Mouse (Mus musculus) liver, adult 2 months (tissue): ENCODE results near the gene Gltpd2. TPM values are rescaled to one million over a fixed set of nuclear protein-coding genes. Genes with fewer than 3 reads are reported as not detected.

Source experiments
- DNase-seq: peaks from one replicate; pipeline ENCODE4 v3.0.0-alpha.2; 2011; ENCODE audit warnings: low read depth, low spot score; ENCODE audit errors: extremely low read depth
- H3K27ac ChIP-seq: fragments of 200-500 bp; replicated peaks from 2 replicates; pipeline ENCODE4 v1.5.1; 2012; ENCODE audit warnings: low read depth, mild to moderate bottlenecking, control low read depth, inconsistent platforms, low read length; ENCODE audit not compliant: insufficient read depth
- H3K27me3 ChIP-seq: fragments of 200-500 bp; 2 replicates; pipeline ENCODE4 v1.6.1; 2012; ENCODE audit warnings: mild to moderate bottlenecking, moderate library complexity, low read length, inconsistent platforms; ENCODE audit not compliant: control insufficient read depth, insufficient read depth
- H3K36me3 ChIP-seq: fragments of 200-500 bp; 2 replicates; pipeline ENCODE4 v1.6.1; 2012; ENCODE audit warnings: low read length, inconsistent platforms; ENCODE audit not compliant: control insufficient read depth, insufficient read depth
- H3K4me1 ChIP-seq: fragments of 200-500 bp; 2 replicates; pipeline ENCODE4 v1.6.1; 2011; ENCODE audit warnings: low read length; ENCODE audit not compliant: control insufficient read depth, insufficient read depth
- H3K4me3 ChIP-seq: fragments of 200-500 bp; 2 replicates; pipeline ENCODE4 v1.5.1; 2011; ENCODE audit warnings: low read depth, mild to moderate bottlenecking, control low read depth, low read length, moderate library complexity; ENCODE audit not compliant: insufficient read depth
- H3K79me2 ChIP-seq: fragments of 200-500 bp; 2 replicates; pipeline ENCODE4 v1.6.1; 2012; ENCODE audit warnings: inconsistent platforms, mild to moderate bottlenecking, low read length, moderate library complexity; ENCODE audit not compliant: control insufficient read depth, insufficient read depth
- H3K9ac ChIP-seq: fragments of 200-500 bp; 2 replicates; pipeline ENCODE4 v1.6.1; 2012; ENCODE audit warnings: low read depth, mild to moderate bottlenecking, control low read depth, inconsistent platforms, low read length
- CTCF ChIP-seq: fragments of 200-500 bp; IDR thresholded peaks from 2 replicates; pipeline ENCODE4 v1.5.1; 2011; ENCODE audit warnings: low read depth, low read length, control low read depth
- POLR2A ChIP-seq: fragments of 200-500 bp; IDR thresholded peaks from 2 replicates; pipeline ENCODE4 v1.6.1; 2011; ENCODE audit warnings: low read length, control low read depth; ENCODE audit not compliant: insufficient read depth; ENCODE audit errors: extremely low read depth
- WGBS: fragments of 180-500 bp; shearing (Covaris S2); methylation state at CpG from one replicate; pipeline ENCODE4 v1.1.7; 2018; 5-methylcytosine and 5-hydroxymethylcytosine counted together
- polyA plus RNA-seq: library from polyadenylated mRNA; depleted of rRNA; stranded (reverse); fragments of >200 nt; gene quantifications from 2 replicates; pipeline ENCODE4 v1.2.3, GENCODE M21; 2012
- total RNA-seq: library from RNA; depleted of rRNA; stranded (reverse); fragments of >200 nt; gene quantifications from 2 replicates; pipeline ENCODE4 v1.2.3, GENCODE M21; 2014

The Gltpd2 gene
- total and polyA plus RNA-seq, 2 experiments, result 74.9 to 276 TPM

DNA sequence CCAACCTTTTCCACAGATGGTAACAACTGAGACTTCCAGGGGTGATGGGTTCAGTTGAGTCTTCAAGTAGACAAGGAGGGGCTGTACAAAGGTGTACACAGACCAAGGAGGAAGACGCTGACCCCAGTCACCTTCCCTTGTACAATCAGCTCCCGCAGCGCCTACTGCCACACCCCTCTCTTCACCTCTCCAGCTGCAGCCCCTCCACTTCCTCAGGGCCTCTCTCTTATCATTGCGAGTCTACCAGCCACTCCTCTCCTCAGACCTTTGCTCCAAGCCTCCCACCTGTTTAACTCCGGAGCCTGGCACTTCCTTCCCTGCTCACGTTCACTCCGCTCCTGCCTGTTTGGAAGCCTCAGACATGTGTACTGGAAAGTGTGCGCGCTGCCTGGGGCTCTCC lies 14.0 kb upstream of the Gltpd2 start, which contains the start of gene Tm4sf5:
TSS of gene Tm4sf5 (plus strand) at position 275 of the 400 bp plus-strand sequence.
- TF ChIP-seq CTCF (no peak), POLR2A (no peak)
- WGBS, result 84% methylated on average over 9 of the region's 9 CpGs
- no peak for DNase-seq
- H3K4me1 ChIP-seq, result peaks cover 16% of the 10 kb centered on the region
- no peak within 1 kb of the TSS for H3K4me3 ChIP-seq
- H3K27me3 ChIP-seq, result no peaks in the 10 kb centered on the region
- no peak within 1 kb of the TSS for H3K27ac ChIP-seq
- no peaks in the 10 kb centered on the region for H3K79me2 ChIP-seq
- no peaks in the 10 kb centered on the region for H3K36me3 ChIP-seq
- no peak within 1 kb of the TSS for H3K9ac ChIP-seq

DNA sequence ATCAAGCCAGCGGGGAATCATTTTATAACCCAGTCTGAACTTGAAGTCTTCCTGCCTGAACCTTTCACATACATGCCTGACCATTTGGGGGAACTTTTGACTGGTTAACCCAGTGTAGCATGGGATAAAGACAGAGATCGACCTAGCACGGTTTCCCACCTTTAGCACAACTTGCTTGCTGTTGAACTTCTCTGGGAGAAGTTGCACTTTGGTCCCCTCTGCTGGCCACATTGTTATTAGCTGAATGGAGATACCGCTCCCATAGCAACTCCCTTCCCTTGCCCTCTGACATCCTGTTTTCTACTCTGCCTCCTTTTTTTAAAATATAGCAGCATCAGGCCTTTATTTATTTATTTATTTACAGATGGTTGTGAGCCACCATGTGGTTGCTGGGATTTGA lies 12.6 kb upstream of the Gltpd2 start:
- Histone ChIP-seq H3K36me3 (no peaks in the 10 kb centered on the region), H3K27ac (no peak overlapping the region), H3K4me3 (no peak overlapping the region; the same call in 1 of the 2 replicates), H3K79me2 (no peaks in the 10 kb centered on the region), H3K4me1 (peaks cover 10% of the 10 kb centered on the region), H3K9ac (no peak overlapping the region), H3K27me3 (no peaks in the 10 kb centered on the region)
- WGBS, result 20% methylated on average over 4 of the region's 4 CpGs
- DNase-seq, result peak; percentile 56
- TF ChIP-seq CTCF, result peak; percentile 61
- no peak for TF ChIP-seq POLR2A

DNA sequence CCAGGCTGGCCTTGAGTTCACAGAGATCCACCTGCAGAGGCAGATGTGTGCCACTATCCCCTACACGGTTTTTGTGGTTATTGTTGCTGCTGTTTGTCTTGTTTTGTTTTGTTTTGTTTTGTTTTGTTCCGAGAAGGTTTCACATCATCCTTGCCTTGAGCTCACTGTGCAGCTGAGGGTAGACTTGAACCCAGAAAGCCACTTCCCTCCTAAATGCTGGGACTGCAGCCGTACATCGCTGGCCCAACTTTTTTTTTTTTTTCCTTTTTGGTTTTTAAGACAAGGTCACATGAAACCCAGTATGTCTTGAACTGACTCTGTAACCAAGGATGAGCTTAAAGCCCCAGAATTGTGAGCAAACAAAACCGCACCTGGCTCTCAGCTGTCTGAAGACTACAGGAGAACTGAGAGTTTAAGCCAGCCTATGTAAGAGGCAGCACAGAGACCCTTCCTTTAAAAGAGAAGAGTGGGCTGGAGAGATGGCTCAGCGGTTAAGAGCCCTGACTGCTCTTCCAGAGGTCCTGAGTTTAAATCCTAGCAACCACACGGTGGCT lies 12.0 kb upstream of the Gltpd2 start:
- WGBS, result 82% methylated on average over 7 of the region's 7 CpGs
- TF ChIP-seq POLR2A (no peak), CTCF (no peak)
- no peak overlapping the region for H3K27ac ChIP-seq
- H3K27me3 ChIP-seq, result no peaks in the 10 kb centered on the region
- H3K4me1 ChIP-seq, result peaks cover 5% of the 10 kb centered on the region; the same call in 1 of the 2 replicates
- no peak overlapping the region for H3K4me3 ChIP-seq
- no peak overlapping the region for H3K9ac ChIP-seq
- no peaks in the 10 kb centered on the region for H3K36me3 ChIP-seq
- H3K79me2 ChIP-seq, result no peaks in the 10 kb centered on the region
- no peak for DNase-seq

DNA sequence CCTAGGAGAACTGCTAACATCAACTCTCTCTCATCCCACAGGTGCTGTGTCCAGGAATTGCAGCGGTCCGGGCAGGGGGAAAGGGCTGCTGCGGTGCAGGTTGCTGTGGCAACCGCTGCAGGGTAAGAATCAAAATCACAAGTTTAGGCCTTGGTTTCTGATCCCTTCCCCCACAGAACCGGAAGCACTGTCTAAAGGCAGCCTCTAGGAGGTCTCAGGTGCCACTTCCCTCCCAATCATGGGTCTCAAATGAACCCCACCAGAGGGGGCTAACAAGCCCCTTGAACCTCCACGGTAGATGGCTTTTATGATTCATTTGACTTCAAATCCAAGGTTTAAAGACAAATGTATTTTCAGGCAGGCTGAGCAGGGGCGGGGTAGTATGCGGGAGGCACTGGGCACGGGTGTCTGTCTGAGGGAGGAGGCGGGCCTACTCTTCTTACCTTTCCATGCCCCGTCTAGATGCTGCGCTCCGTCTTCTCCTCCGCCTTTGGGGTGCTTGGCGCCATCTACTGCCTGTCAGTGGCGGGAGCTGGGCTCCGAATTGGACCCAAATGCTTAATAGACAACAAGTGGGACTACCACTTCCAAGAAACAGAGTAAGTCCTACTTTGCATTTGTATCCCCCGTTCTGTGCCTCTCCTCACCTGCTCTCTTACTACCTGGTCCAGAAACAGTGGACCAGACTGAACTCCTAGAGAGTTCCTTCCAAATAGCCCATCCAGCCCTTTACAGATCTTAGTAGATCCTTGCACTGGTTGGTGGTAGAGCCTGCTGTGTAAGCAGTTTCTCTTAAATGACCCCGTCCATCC lies 9.0 kb upstream of the Gltpd2 start:
- no peak for DNase-seq
- Histone ChIP-seq H3K27ac (no peak overlapping the region), H3K4me1 (peaks cover 1% of the 10 kb centered on the region; the same call in 1 of the 2 replicates), H3K36me3 (no peaks in the 10 kb centered on the region; the same call in 1 of the 2 replicates), H3K79me2 (no peaks in the 10 kb centered on the region), H3K4me3 (no peak overlapping the region), H3K27me3 (no peaks in the 10 kb centered on the region), H3K9ac (no peak overlapping the region)
- 31% methylated on average over 19 of the region's 19 CpGs for WGBS
- TF ChIP-seq POLR2A (no peak), CTCF (peak; percentile 86)

DNA sequence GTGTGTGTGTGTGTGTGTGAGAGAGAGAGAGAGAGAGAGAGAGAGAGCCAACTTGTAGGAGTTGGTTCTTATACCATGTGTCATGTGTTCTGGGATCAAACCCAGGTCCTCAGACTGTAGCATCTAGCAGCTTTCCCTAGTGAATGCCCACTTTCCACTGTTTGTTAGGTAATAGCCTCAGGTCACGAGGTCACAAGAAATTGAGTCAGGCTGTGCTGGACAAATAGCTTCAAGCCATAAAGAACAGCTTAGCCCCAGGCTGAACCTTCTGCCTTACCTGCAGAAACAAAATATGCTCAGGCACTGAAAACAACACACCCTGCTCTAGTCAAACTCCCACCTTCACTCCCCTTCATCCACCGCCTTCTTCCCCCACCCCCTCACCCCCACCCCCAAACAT lies 7.8 kb upstream of the Gltpd2 start:
- no peaks in the 10 kb centered on the region; the same call in 1 of the 2 replicates for H3K36me3 ChIP-seq
- H3K4me3 ChIP-seq, result no peak overlapping the region
- H3K79me2 ChIP-seq, result no peaks in the 10 kb centered on the region
- TF ChIP-seq POLR2A (no peak), CTCF (no peak)
- no peak for DNase-seq
- no peak overlapping the region for H3K27ac ChIP-seq
- 82% methylated on average over 2 of the region's 2 CpGs for WGBS
- no peaks in the 10 kb centered on the region for H3K27me3 ChIP-seq
- H3K4me1 ChIP-seq, result peaks cover under 1% of the 10 kb centered on the region; the same call in 1 of the 2 replicates
- H3K9ac ChIP-seq, result no peak overlapping the region

DNA sequence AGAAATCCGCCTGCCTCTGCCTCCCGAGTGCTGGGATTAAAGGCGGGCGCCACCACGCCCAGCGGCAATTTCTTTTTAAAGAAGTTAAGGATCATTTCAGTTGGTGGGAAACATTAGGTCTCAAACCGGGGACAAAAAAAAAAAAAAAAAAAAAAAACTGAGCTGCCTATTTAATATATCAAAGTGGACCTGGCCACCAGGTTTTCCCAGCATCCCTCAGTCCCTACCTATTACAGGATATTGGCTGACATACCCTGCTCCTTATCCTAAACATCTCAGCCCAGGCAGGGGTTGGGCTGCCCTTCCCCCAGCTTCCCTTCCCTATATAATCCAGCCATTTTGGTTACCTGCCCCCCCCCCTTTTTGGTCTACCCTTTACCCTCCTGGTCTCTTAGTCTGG lies 7.2 kb upstream of the Gltpd2 start:
- no peak for DNase-seq
- H3K36me3 ChIP-seq, result no peaks in the 10 kb centered on the region; the same call in 1 of the 2 replicates
- no peaks in the 10 kb centered on the region for H3K4me1 ChIP-seq
- no peaks in the 10 kb centered on the region for H3K79me2 ChIP-seq
- TF ChIP-seq CTCF, result no peak
- TF ChIP-seq POLR2A, result no peak
- 89% methylated on average over 7 of the region's 7 CpGs for WGBS
- H3K27me3 ChIP-seq, result no peaks in the 10 kb centered on the region
- no peak overlapping the region for H3K9ac ChIP-seq
- no peak overlapping the region for H3K4me3 ChIP-seq
- H3K27ac ChIP-seq, result no peak overlapping the region
